Mouse (Mus musculus) mesoderm, embryonic 11.5 days (tissue): ENCODE measurements around the gene Abhd17c.
A peak's percentile ranks its signal among the peaks of the same experiment; 100 is the strongest.

Source experiments
- DNase-seq: peaks from one replicate; pipeline ENCODE4 v3.0.0-alpha.2; 2012; ENCODE audit warnings: low read depth, low spot score

The Abhd17c gene

DNA sequence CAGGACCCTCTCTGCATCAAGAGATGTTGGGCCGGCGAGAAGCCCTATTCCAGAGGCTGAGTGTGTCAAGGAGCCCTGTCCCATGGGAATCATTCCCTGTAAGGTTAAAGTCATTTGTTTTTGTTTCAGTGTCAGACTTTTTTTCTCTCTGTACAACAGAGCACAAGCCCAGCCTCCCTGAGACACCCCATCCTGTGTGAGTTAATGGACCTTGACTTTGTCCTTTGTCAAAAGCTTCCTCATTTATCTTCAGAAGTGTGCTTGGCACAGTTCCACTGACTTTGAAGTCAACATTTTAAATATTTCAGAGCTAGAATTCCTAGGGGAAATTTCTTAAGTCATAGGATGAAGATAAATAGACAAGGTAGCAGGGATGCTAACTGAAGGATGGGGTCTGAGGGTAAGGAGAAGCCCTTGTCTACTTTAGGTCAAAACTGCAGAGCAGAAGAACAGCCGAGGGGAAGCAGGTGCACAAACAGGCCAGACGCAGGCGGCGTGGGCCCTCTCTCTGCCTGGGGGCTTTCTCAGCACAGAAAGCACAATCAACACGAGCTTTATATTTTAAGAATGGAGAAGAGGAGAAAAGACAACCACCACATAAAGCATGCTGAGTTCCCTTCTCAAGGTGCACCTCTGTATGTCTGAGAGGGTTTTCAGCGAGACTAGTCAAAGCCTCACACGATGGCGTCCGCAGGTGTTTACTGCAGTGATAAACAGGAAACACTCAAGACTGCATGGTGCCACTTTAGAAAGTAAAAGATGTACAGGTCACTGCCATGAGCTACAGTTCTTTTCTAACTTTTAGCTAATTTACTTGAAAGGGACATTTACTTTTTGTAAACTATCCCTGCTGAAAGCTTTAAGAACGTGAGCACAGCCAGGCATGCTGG, 32.2 kb downstream of the Abhd17c start:
- DNase-seq = peak; percentile 41

DNA sequence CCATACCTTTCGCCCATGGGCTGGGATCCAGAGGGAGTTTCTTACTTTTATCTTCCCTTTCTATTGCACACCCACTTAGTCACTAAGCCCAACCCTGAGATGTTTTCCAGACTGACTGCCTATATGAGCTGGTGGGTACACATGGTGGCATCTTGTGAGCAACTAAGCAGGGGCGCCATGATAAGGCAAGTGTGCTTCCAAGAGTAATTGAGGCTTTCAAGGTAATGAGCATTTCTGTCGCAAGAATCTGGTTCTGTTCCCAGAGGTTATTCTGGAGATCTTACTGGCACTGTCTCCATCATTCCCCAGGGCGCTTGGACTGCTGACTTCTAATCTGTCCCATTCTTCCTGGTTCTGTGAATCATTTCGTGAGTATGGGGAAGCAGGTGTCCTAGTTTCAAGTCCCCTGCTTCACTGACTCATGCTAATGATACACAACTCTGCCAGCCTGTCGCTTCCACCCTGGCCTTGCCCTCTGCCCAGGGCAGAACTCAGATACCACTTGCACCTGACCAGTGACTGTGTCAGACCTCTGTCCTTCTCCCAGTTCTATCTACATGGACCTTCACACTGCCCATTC, 34.1 kb downstream of the Abhd17c start:
- no peak for DNase-seq

GRCm38 (mm10) chr7:84116621-84117542, 34.8 kb downstream of the Abhd17c start:
- DNase-seq = no peak

- no peak for DNase-seq
Measured at GRCm38 (mm10) chr7:84115385-84115784, 36.3 kb downstream of the Abhd17c start.

GRCm38 (mm10) chr7:84114775-84115174, 36.9 kb downstream of the Abhd17c start:
- DNase-seq = no peak

GRCm38 (mm10) chr7:84113035-84113390, 38.7 kb downstream of the Abhd17c start:
- DNase-seq = no peak

GRCm38 (mm10) chr7:84112351-84113034, 39.2 kb downstream of the Abhd17c start:
- DNase-seq = no peak

DNA sequence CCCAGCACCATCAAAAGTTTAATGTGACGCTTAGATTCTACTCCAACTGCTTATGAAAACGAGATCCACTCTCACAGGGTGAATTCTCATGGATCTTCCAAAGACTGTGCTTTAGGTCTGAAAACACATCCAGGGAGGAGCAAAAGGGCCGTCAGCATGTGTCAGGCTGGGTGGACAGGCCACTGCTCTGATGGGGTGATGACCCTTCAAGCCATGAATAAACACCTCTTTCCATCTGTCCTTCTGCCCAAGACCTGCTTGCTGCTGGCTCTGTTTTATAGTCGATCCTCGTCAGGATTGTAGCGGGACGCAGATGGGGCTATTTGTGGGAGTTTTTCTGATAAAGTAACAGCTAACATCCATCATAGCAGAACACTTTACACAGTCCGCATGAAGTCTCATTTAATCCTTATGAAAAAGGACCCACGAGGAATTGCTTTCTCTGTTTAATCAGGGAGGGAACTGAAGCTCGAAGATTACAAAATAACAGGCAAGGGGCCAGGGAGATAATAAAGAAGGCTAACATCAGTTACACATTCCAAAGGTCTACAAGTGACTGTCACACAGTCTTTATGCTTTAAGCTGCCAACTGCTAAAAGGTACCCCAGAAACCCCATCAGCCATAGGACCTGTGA, 39.9 kb downstream of the Abhd17c start:
- no peak for DNase-seq

DNA sequence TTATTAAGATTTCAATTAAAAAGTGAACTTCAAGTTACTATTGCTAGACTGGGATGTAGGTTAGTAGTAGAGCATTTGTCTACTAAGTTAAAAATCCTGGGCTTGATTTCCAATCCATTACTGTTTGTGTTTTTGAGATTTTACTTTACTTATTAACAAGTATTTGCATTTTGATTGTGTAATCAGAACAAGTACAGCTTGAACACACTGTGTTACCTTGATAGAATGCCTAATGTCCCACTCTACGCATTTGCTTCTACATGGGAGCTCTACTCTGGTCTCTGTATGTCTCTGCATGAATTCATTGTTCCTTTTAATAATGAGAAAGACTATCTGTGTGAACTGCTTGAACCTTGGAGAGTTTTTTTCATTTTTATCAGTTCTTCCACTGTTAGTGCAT, 44.8 kb downstream of the Abhd17c start:
- DNase-seq = no peak

DNA sequence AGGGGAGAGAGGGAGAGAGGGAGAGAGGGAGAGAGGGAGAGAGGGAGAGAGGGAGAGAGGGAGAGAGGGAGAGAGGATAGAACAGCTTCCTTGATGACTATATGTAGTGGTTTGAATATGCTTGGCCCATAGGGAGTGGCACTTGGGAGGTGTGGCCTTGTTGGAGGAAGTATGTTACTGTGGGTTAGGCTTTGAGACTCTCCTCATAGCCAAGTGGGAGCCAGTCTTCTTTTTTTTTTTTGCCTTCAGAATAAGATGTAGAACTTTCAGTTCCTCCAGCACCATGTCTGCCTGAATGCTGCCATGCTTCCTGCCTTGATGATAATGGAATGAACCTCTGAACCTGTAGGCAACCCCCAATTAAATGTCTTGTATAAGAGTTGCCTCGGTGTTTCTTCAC, 49.1 kb downstream of the Abhd17c start:
- DNase-seq = no peak

DNA sequence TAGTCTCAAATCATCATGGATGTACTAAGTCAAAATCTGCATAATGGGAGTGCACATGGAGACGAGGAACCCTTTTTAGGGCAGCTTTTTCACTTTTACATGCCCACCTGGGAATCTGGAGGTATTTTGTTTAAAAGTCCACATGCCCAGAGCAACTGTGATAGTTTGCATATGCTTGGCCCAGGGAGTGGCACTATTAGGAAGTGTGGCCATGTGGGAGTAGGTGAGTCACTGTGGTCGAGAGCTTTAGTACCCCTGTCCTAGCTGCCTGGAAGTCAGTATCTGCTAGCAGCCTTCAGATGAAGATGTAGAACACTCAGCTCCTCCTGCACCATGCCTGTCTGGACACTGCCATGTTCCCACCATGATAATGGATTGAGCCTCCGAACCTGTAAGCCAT, 51.0 kb downstream of the Abhd17c start:
- no peak for DNase-seq

DNA sequence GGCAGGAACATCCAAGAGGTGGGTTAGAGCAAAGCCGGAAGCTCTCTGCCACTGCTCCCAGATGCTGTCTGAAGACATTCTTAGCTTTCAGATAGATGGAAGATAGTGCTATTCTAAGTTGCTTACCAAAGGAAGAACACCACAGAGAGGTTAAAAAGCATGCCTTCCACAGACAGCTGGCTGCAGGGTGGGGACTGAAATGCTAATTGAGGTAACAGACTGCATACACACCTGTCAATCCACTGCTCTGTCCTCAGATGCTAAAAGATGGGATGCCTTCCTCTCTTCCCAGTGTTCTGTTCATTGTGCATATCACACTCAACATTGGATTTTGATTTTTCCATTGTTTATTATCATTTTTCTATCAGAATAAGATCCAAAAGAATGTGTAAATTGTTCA, 53.6 kb downstream of the Abhd17c start:
- DNase-seq = no peak

GRCm38 (mm10) chr7:84096501-84096900, 55.2 kb downstream of the Abhd17c start:
- DNase-seq = no peak

GRCm38 (mm10) chr7:84090793-84091192, 60.9 kb downstream of the Abhd17c start:
- DNase-seq = no peak

DNA sequence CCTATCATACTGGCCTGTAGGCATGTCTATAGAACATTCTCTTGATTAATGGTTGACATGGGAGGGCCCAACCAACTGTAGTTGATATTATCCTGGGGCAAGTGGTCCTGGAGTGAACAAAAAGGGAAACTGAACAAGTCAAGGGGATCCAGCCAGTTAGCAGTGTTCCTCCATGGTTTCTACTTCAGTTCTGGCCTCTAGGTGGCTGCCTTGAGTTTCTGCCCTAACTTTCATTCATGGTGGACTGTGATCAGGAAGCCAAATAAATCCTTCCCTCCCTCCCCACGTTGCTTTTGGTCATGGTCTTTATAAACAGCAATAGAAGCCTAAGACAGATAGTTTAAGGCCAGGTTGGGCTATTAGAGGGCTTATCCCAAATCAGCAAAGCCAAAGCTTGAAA, 61.9 kb downstream of the Abhd17c start:
- DNase-seq = no peak

- peak; percentile 78 for DNase-seq
Measured at GRCm38 (mm10) chr7:84088971-84089370, 62.7 kb downstream of the Abhd17c start.

- no peak for DNase-seq
Measured at GRCm38 (mm10) chr7:84088191-84088590, 63.5 kb downstream of the Abhd17c start.

- peak; percentile 78 for DNase-seq
Measured at GRCm38 (mm10) chr7:84086039-84086829, 65.5 kb downstream of the Abhd17c start, which contains the start of gene Cemip. Gene Cemip, minus strand, starts transcription at chr7:84086502.

GRCm38 (mm10) chr7:84085049-84085945, 66.4 kb downstream of the Abhd17c start:
- peak; percentile 74 for DNase-seq
